Mouse (Mus musculus): ENCODE results near the gene Nap1l4. TPM values are rescaled to one million over a fixed set of nuclear protein-coding genes. Genes with fewer than 3 reads are reported as not detected.
"Not testable (repeated sequence)": the region's sequence is repeated elsewhere in the genome, so short reads cannot be mapped to it uniquely, and the experiment has no call there.

Gene Nap1l4
- polyA plus RNA-seq, 1 experiment from 2014 or later: 133 TPM

DNA sequence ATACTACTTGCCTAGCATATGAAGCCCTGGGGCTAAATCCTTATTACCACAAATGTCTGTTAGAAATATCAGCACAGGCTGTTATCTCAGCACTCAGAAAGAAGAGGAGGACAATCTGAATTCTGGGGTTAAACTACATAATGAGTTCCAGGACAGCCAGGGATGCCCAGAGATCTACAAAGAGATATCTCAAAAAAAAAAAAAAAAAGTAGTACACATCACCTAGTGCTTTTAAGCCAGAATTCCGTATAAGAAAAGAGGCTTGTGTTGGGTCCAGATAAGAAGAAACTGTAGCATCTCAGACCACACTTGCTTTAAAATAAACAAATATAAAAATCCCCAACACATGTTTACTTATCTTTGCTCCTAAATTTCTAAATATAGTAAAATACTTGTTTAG, 10.2 kb downstream of the Nap1l4 start:
- no peak for ATAC-seq (replicated peaks; ENCODE audit: low FRiP score)
- Histone ChIP-seq H3K4me1 (replicated peaks; ENCODE audit: control insufficient read depth, insufficient read depth, low read length) (peaks cover 9% of the 10 kb centered on the region), H3K4me2 (no peak overlapping the region), H3K9ac (ENCODE audit: low read depth, low read length) (no peak overlapping the region), H3K9me3 (ENCODE audit: control insufficient read depth, low read length) (no peaks in the 10 kb centered on the region), H3K4me3 (ENCODE audit: low read depth, low read length) (no peak overlapping the region), H3K27me3 (replicated peaks; ENCODE audit: control insufficient read depth, insufficient read depth, low read length) (no peaks in the 10 kb centered on the region), H3K36me3 (ENCODE audit: control insufficient read depth, insufficient read depth, low read length) (peaks cover 37% of the 10 kb centered on the region), H3K27ac (ENCODE audit: low read depth, low read length) (no peak overlapping the region)
- 49% methylated on average over 1 of the region's 1 CpGs for WGBS
- no peak for DNase-seq (ENCODE audit: low spot score)

DNA sequence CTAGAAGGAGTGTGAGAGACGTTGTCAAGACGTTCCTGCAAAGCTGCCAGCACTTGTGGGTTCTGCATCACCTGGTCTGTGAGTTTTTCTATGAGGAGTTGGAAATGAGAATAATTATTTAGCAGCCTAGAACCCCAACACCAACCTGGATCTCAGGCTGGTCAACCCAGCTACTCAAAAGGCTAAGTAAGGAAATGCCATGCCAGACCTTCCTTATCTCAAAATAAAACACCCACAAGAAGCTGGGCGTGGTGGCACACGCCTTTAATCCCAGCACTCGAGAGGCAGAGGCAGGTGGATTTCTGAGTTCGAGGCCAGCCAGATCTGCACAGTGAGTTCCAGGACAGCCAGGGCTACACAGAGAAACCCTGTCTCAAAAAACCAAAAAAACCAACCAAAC, 10.7 kb downstream of the Nap1l4 start:
- H3K27ac ChIP-seq (ENCODE audit: low read depth, low read length): not testable (repeated sequence)
- H3K36me3 ChIP-seq (ENCODE audit: control insufficient read depth, insufficient read depth, low read length): peaks cover 39% of the 10 kb centered on the region

GRCm38 (mm10) chr7:143536251-143536650, 12.7 kb downstream of the Nap1l4 start:
- Histone ChIP-seq H3K4me1 (replicated peaks; ENCODE audit: control insufficient read depth, insufficient read depth, low read length) (peaks cover 16% of the 10 kb centered on the region), H3K27me3 (replicated peaks; ENCODE audit: control insufficient read depth, insufficient read depth, low read length) (no peaks in the 10 kb centered on the region), H3K9ac (ENCODE audit: low read depth, low read length) (no peak overlapping the region), H3K4me2 (no peak overlapping the region), H3K36me3 (ENCODE audit: control insufficient read depth, insufficient read depth, low read length) (peaks cover 50% of the 10 kb centered on the region), H3K27ac (ENCODE audit: low read depth, low read length) (no peak overlapping the region), H3K4me3 (ENCODE audit: low read depth, low read length) (no peak overlapping the region), H3K9me3 (ENCODE audit: control insufficient read depth, low read length) (no peaks in the 10 kb centered on the region)
- no peak for DNase-seq (ENCODE audit: low spot score)
- 90% methylated on average over 3 of the region's 3 CpGs for WGBS
- ATAC-seq (replicated peaks; ENCODE audit: low FRiP score): no peak

More for the DNA sequence above, 10.7 kb downstream of the Nap1l4 start:
- H3K9ac ChIP-seq (ENCODE audit: low read depth, low read length); ATAC-seq (replicated peaks; ENCODE audit: low FRiP score); DNase-seq (ENCODE audit: low spot score); H3K4me2 ChIP-seq; H3K9me3 ChIP-seq (ENCODE audit: control insufficient read depth, low read length); H3K4me3 ChIP-seq (ENCODE audit: low read depth, low read length); H3K27me3 ChIP-seq (replicated peaks; ENCODE audit: control insufficient read depth, insufficient read depth, low read length): not testable (repeated sequence)
- H3K4me1 ChIP-seq (replicated peaks; ENCODE audit: control insufficient read depth, insufficient read depth, low read length): peaks cover 11% of the 10 kb centered on the region
- whole genome bisulfite sequencing: 69% methylated on average over 6 of the region's 6 CpGs

- H3K4me2 ChIP-seq: no peak overlapping the region
- H3K27ac ChIP-seq (ENCODE audit: low read depth, low read length): peak overlapping the region; percentile 66; the same call in 1 of the 2 replicates
- WGBS: 50% methylated on average over 2 of the region's 2 CpGs
- no peak for DNase-seq (ENCODE audit: low spot score)
- peaks cover 12% of the 10 kb centered on the region for H3K4me1 ChIP-seq (replicated peaks; ENCODE audit: control insufficient read depth, insufficient read depth, low read length)
- no peaks in the 10 kb centered on the region for H3K27me3 ChIP-seq (replicated peaks; ENCODE audit: control insufficient read depth, insufficient read depth, low read length)
- no peaks in the 10 kb centered on the region for H3K9me3 ChIP-seq (ENCODE audit: control insufficient read depth, low read length)
- H3K9ac ChIP-seq (ENCODE audit: low read depth, low read length): no peak overlapping the region
- H3K4me3 ChIP-seq (ENCODE audit: low read depth, low read length): no peak overlapping the region
- peaks cover 63% of the 10 kb centered on the region for H3K36me3 ChIP-seq (ENCODE audit: control insufficient read depth, insufficient read depth, low read length)
- peak; percentile 97 for ATAC-seq (replicated peaks; ENCODE audit: low FRiP score)
Observed at GRCm38 (mm10) chr7:143533284-143533683, 15.6 kb downstream of the Nap1l4 start.

DNA sequence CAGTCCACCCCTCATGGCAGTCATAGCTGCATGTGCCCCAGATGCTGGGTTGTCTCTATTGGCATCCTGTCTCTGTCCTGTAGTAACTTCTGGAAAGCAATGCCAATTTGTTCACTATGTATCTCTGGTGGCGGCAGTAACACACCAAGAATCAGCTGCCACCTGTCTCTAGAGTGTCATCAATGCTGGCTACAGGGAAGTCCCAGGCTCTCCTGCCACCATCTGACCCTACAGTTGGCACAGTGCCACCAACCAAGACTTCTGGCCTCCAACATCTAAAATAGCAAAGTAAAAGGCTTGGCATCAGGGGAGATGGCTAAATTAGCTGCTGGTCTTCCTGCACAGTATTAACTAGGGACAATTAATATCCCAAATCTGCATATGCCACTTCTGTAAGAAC, 16.5 kb downstream of the Nap1l4 start:
- Histone ChIP-seq H3K27me3 (replicated peaks; ENCODE audit: control insufficient read depth, insufficient read depth, low read length) (no peaks in the 10 kb centered on the region), H3K9ac (ENCODE audit: low read depth, low read length) (no peak overlapping the region), H3K27ac (ENCODE audit: low read depth, low read length) (no peak overlapping the region; the same call in 1 of the 2 replicates), H3K4me2 (no peak overlapping the region), H3K9me3 (ENCODE audit: control insufficient read depth, low read length) (no peaks in the 10 kb centered on the region), H3K4me3 (ENCODE audit: low read depth, low read length) (no peak overlapping the region), H3K4me1 (replicated peaks; ENCODE audit: control insufficient read depth, insufficient read depth, low read length) (peaks cover 9% of the 10 kb centered on the region), H3K36me3 (ENCODE audit: control insufficient read depth, insufficient read depth, low read length) (peaks cover 65% of the 10 kb centered on the region)
- WGBS: 97% methylated on average over 1 of the region's 1 CpGs
- no peak for ATAC-seq (replicated peaks; ENCODE audit: low FRiP score)
- no peak for DNase-seq (ENCODE audit: low spot score)

DNA sequence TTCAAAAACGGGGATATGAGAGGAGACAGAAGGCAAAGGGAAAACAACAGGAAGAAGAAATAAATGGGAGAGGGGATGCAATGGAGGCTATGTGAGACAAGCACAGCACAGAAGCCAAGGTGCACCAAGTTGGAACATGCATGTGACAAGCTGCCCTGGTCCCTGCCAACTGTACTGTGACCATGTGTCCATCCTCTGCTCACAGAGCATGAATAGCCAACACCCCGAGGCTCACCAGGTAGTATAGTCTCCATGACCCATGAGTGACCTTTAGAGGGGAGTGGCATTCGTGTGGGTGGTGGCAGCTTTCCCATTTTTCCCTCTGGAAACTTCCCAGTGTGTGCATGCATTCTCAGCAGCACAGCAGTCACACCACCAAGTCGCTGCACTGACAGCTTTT, 29.6 kb downstream of the Nap1l4 start:
- WGBS: 83% methylated on average over 4 of the region's 4 CpGs
- H3K4me3 ChIP-seq (ENCODE audit: low read depth, low read length): no peak overlapping the region

DNA sequence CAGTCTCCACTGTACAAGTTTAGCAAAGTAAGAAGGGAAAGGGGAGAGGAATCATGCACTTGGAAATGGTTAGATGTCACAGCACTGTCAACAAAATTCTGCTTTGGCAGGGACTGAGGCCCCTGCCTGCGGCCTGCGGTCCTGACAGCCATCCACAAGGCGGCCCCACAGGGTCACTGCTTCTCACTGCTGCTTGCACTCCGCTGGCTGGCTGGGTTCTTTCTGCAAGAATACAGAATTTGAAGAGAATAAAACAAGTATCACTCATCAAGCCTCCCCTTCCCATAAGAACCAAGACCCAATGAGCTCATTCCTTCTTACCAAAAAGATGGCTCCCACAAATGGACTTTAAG, 34.5 kb downstream of the Nap1l4 start:
- Histone ChIP-seq H3K4me3 (ENCODE audit: low read depth, low read length) (no peak overlapping the region), H3K4me2 (no peak overlapping the region), H3K36me3 (ENCODE audit: control insufficient read depth, insufficient read depth, low read length) (peaks cover 50% of the 10 kb centered on the region), H3K27ac (ENCODE audit: low read depth, low read length) (no peak overlapping the region), H3K9ac (ENCODE audit: low read depth, low read length) (no peak overlapping the region), H3K27me3 (replicated peaks; ENCODE audit: control insufficient read depth, insufficient read depth, low read length) (no peaks in the 10 kb centered on the region), H3K9me3 (ENCODE audit: control insufficient read depth, low read length) (no peaks in the 10 kb centered on the region), H3K4me1 (replicated peaks; ENCODE audit: control insufficient read depth, insufficient read depth, low read length) (no peaks in the 10 kb centered on the region)
- ATAC-seq (replicated peaks; ENCODE audit: low FRiP score) (no peak), DNase-seq (ENCODE audit: low spot score) (no peak)
- 89% methylated on average over 4 of the region's 4 CpGs for WGBS

More for the DNA sequence above, 29.6 kb downstream of the Nap1l4 start:
- Histone ChIP-seq H3K36me3 (ENCODE audit: control insufficient read depth, insufficient read depth, low read length) (peaks cover 69% of the 10 kb centered on the region), H3K27me3 (replicated peaks; ENCODE audit: control insufficient read depth, insufficient read depth, low read length) (no peaks in the 10 kb centered on the region), H3K4me2 (no peak overlapping the region), H3K27ac (ENCODE audit: low read depth, low read length) (no peak overlapping the region), H3K9me3 (ENCODE audit: control insufficient read depth, low read length) (no peaks in the 10 kb centered on the region), H3K9ac (ENCODE audit: low read depth, low read length) (no peak overlapping the region), H3K4me1 (replicated peaks; ENCODE audit: control insufficient read depth, insufficient read depth, low read length) (no peaks in the 10 kb centered on the region)
- DNase-seq (ENCODE audit: low spot score) (no peak), ATAC-seq (replicated peaks; ENCODE audit: low FRiP score) (no peak)

- DNase-seq (ENCODE audit: low spot score): no peak
- no peaks in the 10 kb centered on the region for H3K9me3 ChIP-seq (ENCODE audit: control insufficient read depth, low read length)
- no peak for ATAC-seq (replicated peaks; ENCODE audit: low FRiP score)
- H3K4me3 ChIP-seq (ENCODE audit: low read depth, low read length): no peak overlapping the region
- no peak overlapping the region for H3K4me2 ChIP-seq
- H3K27ac ChIP-seq (ENCODE audit: low read depth, low read length): no peak overlapping the region
- no peak overlapping the region for H3K9ac ChIP-seq (ENCODE audit: low read depth, low read length)
- no peaks in the 10 kb centered on the region for H3K4me1 ChIP-seq (replicated peaks; ENCODE audit: control insufficient read depth, insufficient read depth, low read length)
- WGBS: 88% methylated on average over 10 of the region's 10 CpGs
- H3K36me3 ChIP-seq (ENCODE audit: control insufficient read depth, insufficient read depth, low read length): peaks cover 46% of the 10 kb centered on the region
- H3K27me3 ChIP-seq (replicated peaks; ENCODE audit: control insufficient read depth, insufficient read depth, low read length): no peaks in the 10 kb centered on the region
Observed at GRCm38 (mm10) chr7:143513763-143514415, 35.0 kb downstream of the Nap1l4 start.

DNA sequence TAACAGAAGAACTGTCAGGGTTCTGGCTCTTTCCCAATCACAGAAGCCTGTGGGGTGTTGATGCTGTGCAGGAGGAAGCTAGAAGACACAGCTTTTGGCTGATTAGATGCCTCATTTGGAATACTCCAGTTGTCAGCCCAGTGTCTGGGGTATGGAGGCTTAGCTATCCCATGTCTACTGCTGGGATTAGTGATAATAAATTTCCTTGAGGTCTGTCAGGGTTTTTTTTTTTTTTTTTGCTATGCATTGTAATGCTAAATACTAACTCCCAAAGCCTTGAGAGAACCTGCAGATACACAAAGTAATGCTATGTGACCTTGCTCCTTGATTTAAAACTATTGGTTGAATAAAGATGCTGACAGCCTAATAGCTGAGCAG, 37.6 kb downstream of the Nap1l4 start:
- H3K36me3 ChIP-seq (ENCODE audit: control insufficient read depth, insufficient read depth, low read length): peaks cover 24% of the 10 kb centered on the region
- no peak overlapping the region for H3K9ac ChIP-seq (ENCODE audit: low read depth, low read length)
- DNase-seq (ENCODE audit: low spot score) (no peak), ATAC-seq (replicated peaks; ENCODE audit: low FRiP score) (no peak)
- no peaks in the 10 kb centered on the region for H3K9me3 ChIP-seq (ENCODE audit: control insufficient read depth, low read length)
- no peak overlapping the region for H3K4me3 ChIP-seq (ENCODE audit: low read depth, low read length)
- no peak overlapping the region for H3K27ac ChIP-seq (ENCODE audit: low read depth, low read length)
- peaks cover under 1% of the 10 kb centered on the region; the same call in 1 of the 2 replicates for H3K27me3 ChIP-seq (replicated peaks; ENCODE audit: control insufficient read depth, insufficient read depth, low read length)
- H3K4me1 ChIP-seq (replicated peaks; ENCODE audit: control insufficient read depth, insufficient read depth, low read length): no peaks in the 10 kb centered on the region
- H3K4me2 ChIP-seq: no peak overlapping the region

Data from liver, embryonic 11.5 days (tissue).